10 mouse cellular contexts compared by ENCODE assay signal in the genomic region with DNA sequence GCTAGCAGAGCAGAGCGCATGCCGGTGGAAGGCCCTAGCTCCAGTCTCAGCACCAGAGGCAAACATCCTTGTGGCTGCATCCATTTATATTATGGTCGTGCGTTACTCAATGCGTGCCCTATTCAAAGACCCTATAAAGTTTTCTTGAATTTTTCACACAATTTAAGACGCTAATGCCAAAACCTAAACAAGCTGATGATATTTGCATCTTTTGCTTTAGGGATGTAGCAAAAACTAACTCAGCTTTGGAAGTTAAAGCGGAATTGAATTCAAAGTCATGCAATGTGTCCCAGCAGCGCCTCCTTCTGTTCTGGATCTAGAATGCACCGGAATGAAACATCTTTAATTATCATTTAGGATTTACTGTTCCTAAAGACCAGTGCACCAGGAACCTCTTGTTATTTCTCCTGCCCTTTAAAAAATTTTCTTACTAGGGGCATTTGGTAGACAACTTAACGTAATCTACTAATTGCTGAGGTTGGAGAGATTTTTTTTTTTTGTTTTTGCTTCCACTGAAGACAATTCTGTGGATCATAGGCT. TPM values are rescaled to one million over a fixed set of nuclear protein-coding genes. Genes with fewer than 3 reads are reported as not detected.
DNase-seq lines count a peak whose midpoint lies in the region; ATAC-seq and TF ChIP-seq lines count a peak whose summit lies in the region.
"Had no signal": no experiment of that assay in that cellular context is flagged by ENCODE, and none has a peak within 500 bp of the region (broad histone marks: within the 10 kb centered on the region; RNA-seq: fewer than 3 reads in every experiment).

No protein-coding gene starts in this region.

- no peaks in the 10 kb centered on the region for H3K9me3 ChIP-seq in hindbrain, postnatal 0 days (ENCODE audit: low read length)
- H3K9me3 ChIP-seq in hindbrain, embryonic 13.5 days: no peaks in the 10 kb centered on the region
- H3K9me3 ChIP-seq in liver, embryonic 12.5 days (replicated peaks): no peaks in the 10 kb centered on the region
- H3K9me3 ChIP-seq in forebrain, embryonic 12.5 days: no peaks in the 10 kb centered on the region
- H3K9me3 ChIP-seq: embryonic facial prominence, embryonic 15.5 days; limb, embryonic 13.5 days had no signal

- H3K4me2 ChIP-seq in hindbrain, postnatal 0 days (ENCODE audit: low read depth, low read length): no peak overlapping the region
- H3K4me2 ChIP-seq in hindbrain, embryonic 13.5 days: no peak overlapping the region
- H3K4me2 ChIP-seq in liver, embryonic 12.5 days: peak overlapping the region; percentile 16
- H3K4me2 ChIP-seq in forebrain, embryonic 12.5 days: no peak overlapping the region
- H3K4me2 ChIP-seq: embryonic facial prominence, embryonic 15.5 days; limb, embryonic 13.5 days had no signal

- peaks cover 3% of the 10 kb centered on the region; the same call in 1 of the 2 replicates for H3K4me1 ChIP-seq in hindbrain, postnatal 0 days (ENCODE audit: insufficient read depth, low read length)
- no peaks in the 10 kb centered on the region; the same call in 1 of the 2 replicates for H3K4me1 ChIP-seq in hindbrain, embryonic 13.5 days (replicated peaks)
- peaks cover 40% of the 10 kb centered on the region for H3K4me1 ChIP-seq in liver, embryonic 12.5 days
- H3K4me1 ChIP-seq in forebrain, embryonic 12.5 days: no peaks in the 10 kb centered on the region
- H3K4me1 ChIP-seq: embryonic facial prominence, embryonic 15.5 days; limb, embryonic 13.5 days had no signal

- no peak overlapping the region for H3K4me3 ChIP-seq in hindbrain, postnatal 0 days (ENCODE audit: low read length)
- no peak overlapping the region for H3K4me3 ChIP-seq in hindbrain, embryonic 13.5 days
- no peak overlapping the region for H3K4me3 ChIP-seq in liver, embryonic 12.5 days
- no peak overlapping the region for H3K4me3 ChIP-seq in forebrain, embryonic 12.5 days (replicated peaks)
- H3K4me3 ChIP-seq: embryonic facial prominence, embryonic 15.5 days; limb, embryonic 13.5 days had no signal

- WGBS in hindbrain, postnatal 0 days: 31% methylated on average over 10 of the region's 10 CpGs
- WGBS in hindbrain, embryonic 13.5 days: 37% methylated on average over 10 of the region's 10 CpGs
- WGBS in liver, embryonic 12.5 days (ENCODE audit: insufficient replicate concordance): 32% methylated on average over 10 of the region's 10 CpGs
- 32% methylated on average over 10 of the region's 10 CpGs for WGBS in forebrain, embryonic 12.5 days

- no peak overlapping the region for H3K9ac ChIP-seq in hindbrain, postnatal 0 days (replicated peaks; ENCODE audit: low read length)
- no peak overlapping the region for H3K9ac ChIP-seq in hindbrain, embryonic 13.5 days
- H3K9ac ChIP-seq in liver, embryonic 12.5 days: 0 out of 2 replicates have a peak overlapping the region, but pooled peaks have one; percentile 0
- H3K9ac ChIP-seq in forebrain, embryonic 12.5 days: no peak overlapping the region
- H3K9ac ChIP-seq: embryonic facial prominence, embryonic 15.5 days; limb, embryonic 13.5 days had no signal

- ATAC-seq in hindbrain, postnatal 0 days: no peak
- no peak for ATAC-seq in hindbrain, embryonic 13.5 days (ENCODE audit: low FRiP score)
- ATAC-seq in erythroblast, adult 5-6 weeks (replicated peaks; ENCODE audit: low FRiP score, poor library complexity, severe bottlenecking): peak; percentile 73
- no peak; the same call in 1 of the 2 replicates for ATAC-seq in liver, embryonic 12.5 days
- no peak for ATAC-seq in forebrain, embryonic 12.5 days (ENCODE audit: low FRiP score)

- H3K36me3 ChIP-seq in hindbrain, postnatal 0 days (ENCODE audit: insufficient read depth, low read length): no peaks in the 10 kb centered on the region
- H3K36me3 ChIP-seq in hindbrain, embryonic 13.5 days: no peaks in the 10 kb centered on the region
- no peaks in the 10 kb centered on the region for H3K36me3 ChIP-seq in liver, embryonic 12.5 days
- H3K36me3 ChIP-seq in forebrain, embryonic 12.5 days (replicated peaks): no peaks in the 10 kb centered on the region
- H3K36me3 ChIP-seq: embryonic facial prominence, embryonic 15.5 days; limb, embryonic 13.5 days had no signal

- no peak overlapping the region for H3K27ac ChIP-seq in hindbrain, postnatal 0 days
- no peak overlapping the region for H3K27ac ChIP-seq in hindbrain, embryonic 13.5 days
- peak overlapping the region; percentile 62 for H3K27ac ChIP-seq in liver, embryonic 12.5 days
- no peak overlapping the region for H3K27ac ChIP-seq in forebrain, embryonic 12.5 days
- H3K27ac ChIP-seq: embryonic facial prominence, embryonic 15.5 days; limb, embryonic 13.5 days had no signal

- H3K27me3 ChIP-seq in hindbrain, postnatal 0 days (ENCODE audit: insufficient read depth, low read length): no peaks in the 10 kb centered on the region
- H3K27me3 ChIP-seq in hindbrain, embryonic 13.5 days: no peaks in the 10 kb centered on the region
- H3K27me3 ChIP-seq in liver, embryonic 12.5 days (replicated peaks): peaks cover 5% of the 10 kb centered on the region; the same call in 1 of the 2 replicates
- H3K27me3 ChIP-seq in forebrain, embryonic 12.5 days: no peaks in the 10 kb centered on the region
- H3K27me3 ChIP-seq: embryonic facial prominence, embryonic 15.5 days; limb, embryonic 13.5 days had no signal

- peak; percentile 87 for DNase-seq in hindbrain, postnatal 0 days (ENCODE audit: low spot score)
- DNase-seq in A20 (ENCODE audit: low read depth, low spot score) (peak; percentile 34), MN1 (ENCODE audit: low spot score) (peak; percentile 40)
- DNase-seq in urinary bladder, postnatal 36 days (ENCODE audit: low spot score in 2 of 2): no peak

- peak; percentile 82 for TF ChIP-seq CTCF in hindbrain, postnatal 0 days (IDR thresholded peaks at IDR 0.05; ENCODE audit: low read depth)

RNA-seq across cellular contexts. Expression of gene Slc30a10, which starts 47.2 kb away (rescaled TPM):
- 22.4 and 25.7 TPM in 2 replicates for total RNA-seq in hindbrain, postnatal 0 days (2014; rRNA removed)
- 8.1 and 8.5 TPM in 2 replicates for polyA plus RNA-seq in hindbrain, postnatal 0 days (2015; fragmentation: Nextera tagmentation; extraction: Ambion mirVana)
- polyA plus RNA-seq in hindbrain, embryonic 13.5 days (2015; fragmentation: Nextera tagmentation; extraction: Ambion mirVana): 3.4 and 3.8 TPM in 2 replicates
- 4.0 TPM in 2 replicates for total RNA-seq in erythroblast, adult 5-6 weeks (2015; ENCODE audit: low replicate concordance)
- total RNA-seq in erythroblast, adult 5-6 weeks (2017; ENCODE audit: low replicate concordance): 3.8 and 4.7 TPM in 2 replicates
- 17.6 and 18.5 TPM in 2 replicates for polyA plus RNA-seq in liver, embryonic 12.5 days (2016; fragmentation: Nextera tagmentation; extraction: Ambion mirVana)
- 4.4 and 4.6 TPM in 2 replicates for polyA plus RNA-seq in forebrain, embryonic 12.5 days (2016; fragmentation: Nextera tagmentation; extraction: Ambion mirVana)

Comparison
In these comparisons a context has a peak if more than half of its experiments do, and no peak if none do; other contexts are left out.
1. DNase-seq: peak in hindbrain, postnatal 0 days (single experiment), A20 (single experiment) and MN1 (single experiment); none in urinary bladder, postnatal 36 days (0 of 2).